Mouse (Mus musculus): ENCODE measurements around the gene Fam102a. TPM values are rescaled to one million over a fixed set of nuclear protein-coding genes. Genes with fewer than 3 reads are reported as not detected.

Fam102a gene
- polyA plus RNA-seq, 2 experiments, result 0.88 to 0.91 TPM

DNA sequence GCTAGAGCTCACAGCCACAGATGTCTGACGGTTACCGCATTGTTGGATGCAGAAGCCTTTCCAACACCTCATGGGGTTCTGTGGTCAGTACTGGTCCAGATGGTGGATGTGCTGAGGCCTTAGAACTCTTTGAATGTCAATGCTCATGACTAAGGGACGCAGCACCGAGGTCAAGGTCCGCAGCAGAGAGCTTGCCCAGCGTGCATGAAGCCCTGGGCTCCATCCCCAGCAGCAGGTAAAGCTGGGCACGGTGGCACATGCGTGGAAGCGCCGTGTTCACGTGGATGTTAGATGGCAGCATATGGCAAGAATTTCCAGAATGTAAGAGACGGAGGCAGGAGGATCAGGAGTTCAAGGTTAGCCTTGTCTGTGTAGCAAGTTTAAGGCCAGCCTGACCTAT, 9.3 kb upstream of the Fam102a start:
- no peak overlapping the region for H3K27ac ChIP-seq
- H3K27me3 ChIP-seq (ENCODE audit: control insufficient read depth, insufficient read depth, low read length), result no peaks in the 10 kb centered on the region
- no peak for TF ChIP-seq EP300 (IDR thresholded peaks at IDR 0.05; ENCODE audit: low read depth)
- TF ChIP-seq CTCF (IDR thresholded peaks at IDR 0.05; ENCODE audit: low read depth), result no peak
- H3K9me3 ChIP-seq (ENCODE audit: control insufficient read depth, low read length), result no peaks in the 10 kb centered on the region
- ATAC-seq (ENCODE audit: insufficient read depth) (no peak), DNase-seq (ENCODE audit: low read depth in 3 of 3, low spot score in 3 of 3) (no peak)
- WGBS (ENCODE audit: insufficient replicate concordance), result 79% methylated on average over 12 of the region's 12 CpGs
- H3K4me2 ChIP-seq (ENCODE audit: low read depth), result no peak overlapping the region
- no peak overlapping the region for H3K4me3 ChIP-seq (ENCODE audit: insufficient read depth in 1 of 2, low read depth in 2 of 2, low read length in 2 of 2)
- H3K9ac ChIP-seq (replicated peaks), result no peak overlapping the region
- 0 out of 4 replicates have a peak, but pooled peaks cover 0 to 2% of the 10 kb centered on the region in 2 experiments for H3K4me1 ChIP-seq (replicated peaks; ENCODE audit: control insufficient read depth in 2 of 2, insufficient read depth in 2 of 2, low read length in 1 of 2)
- H3K36me3 ChIP-seq (replicated peaks; ENCODE audit: control insufficient read depth, insufficient read depth, low read depth), result no peaks in the 10 kb centered on the region

DNA sequence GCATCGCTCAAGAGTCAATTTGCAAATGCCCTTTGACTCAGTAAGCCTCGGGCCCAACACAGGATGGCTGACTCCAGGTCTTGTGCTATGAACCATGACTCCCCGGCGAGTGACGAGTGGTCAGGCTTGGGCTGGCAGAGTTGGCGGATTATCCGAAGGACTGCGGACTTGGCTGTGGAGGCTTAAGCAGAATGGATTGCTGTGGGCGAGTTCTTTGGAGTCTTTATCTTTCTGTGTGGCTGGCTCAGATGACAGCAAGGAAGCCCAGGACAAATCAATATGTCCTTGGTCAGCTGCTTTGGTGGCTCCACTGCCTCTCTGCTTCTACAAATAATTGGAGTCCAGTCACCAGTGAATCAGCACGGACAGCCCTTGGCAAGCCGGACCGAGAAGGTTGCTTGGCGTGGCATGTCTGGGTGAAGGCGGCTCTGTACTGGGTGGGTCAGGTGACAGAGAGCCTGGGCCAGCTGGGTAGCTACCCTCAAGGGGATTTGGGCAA, 7.6 kb upstream of the Fam102a start:
- Histone ChIP-seq H3K4me2 (ENCODE audit: low read depth) (no peak overlapping the region), H3K4me3 (ENCODE audit: insufficient read depth in 1 of 2, low read depth in 2 of 2, low read length in 2 of 2) (no peak overlapping the region), H3K36me3 (replicated peaks; ENCODE audit: control insufficient read depth, insufficient read depth, low read depth) (no peaks in the 10 kb centered on the region), H3K9me3 (ENCODE audit: control insufficient read depth, low read length) (no peaks in the 10 kb centered on the region), H3K9ac (replicated peaks) (no peak overlapping the region), H3K27me3 (ENCODE audit: control insufficient read depth, insufficient read depth, low read length) (no peaks in the 10 kb centered on the region), H3K4me1 (replicated peaks; ENCODE audit: control insufficient read depth in 2 of 2, insufficient read depth in 2 of 2, low read length in 1 of 2) (0 out of 4 replicates have a peak, but pooled peaks cover 0 to 2% of the 10 kb centered on the region in 2 experiments), H3K27ac (no peak overlapping the region)
- ATAC-seq (ENCODE audit: insufficient read depth) (no peak), DNase-seq (ENCODE audit: low read depth in 3 of 3, low spot score in 3 of 3) (no peak)
- TF ChIP-seq EP300 (IDR thresholded peaks at IDR 0.05; ENCODE audit: low read depth) (no peak), CTCF (IDR thresholded peaks at IDR 0.05; ENCODE audit: low read depth) (no peak)
- 74% methylated on average over 14 of the region's 14 CpGs for WGBS (ENCODE audit: insufficient replicate concordance)

DNA sequence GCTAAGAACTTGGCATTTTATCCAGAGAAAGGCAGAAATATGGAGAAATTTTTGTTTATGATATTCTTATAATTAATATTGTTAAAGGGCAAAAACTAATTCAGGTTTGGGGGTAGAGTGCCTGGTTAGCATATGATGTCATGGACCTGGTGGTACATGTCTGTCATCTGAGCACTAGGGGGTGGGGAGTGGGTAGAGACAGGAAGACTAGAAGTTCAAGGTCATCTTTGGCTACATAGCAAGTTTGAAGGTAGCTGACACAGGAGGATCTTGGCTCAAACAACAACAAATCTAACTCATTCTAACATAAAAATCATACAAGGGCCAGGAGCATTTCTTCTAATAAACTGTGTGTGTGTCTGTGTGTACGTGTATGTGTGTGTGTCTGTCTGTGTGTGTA, 6.8 kb upstream of the Fam102a start:
- Histone ChIP-seq H3K4me1 (replicated peaks; ENCODE audit: control insufficient read depth in 2 of 2, insufficient read depth in 2 of 2, low read length in 1 of 2) (0 out of 4 replicates have a peak, but pooled peaks cover 0 to 2% of the 10 kb centered on the region in 2 experiments), H3K9ac (replicated peaks) (no peak overlapping the region), H3K36me3 (replicated peaks; ENCODE audit: control insufficient read depth, insufficient read depth, low read depth) (no peaks in the 10 kb centered on the region), H3K4me2 (ENCODE audit: low read depth) (no peak overlapping the region), H3K9me3 (ENCODE audit: control insufficient read depth, low read length) (no peaks in the 10 kb centered on the region), H3K4me3 (ENCODE audit: insufficient read depth in 1 of 2, low read depth in 2 of 2, low read length in 2 of 2) (no peak overlapping the region), H3K27me3 (ENCODE audit: control insufficient read depth, insufficient read depth, low read length) (no peaks in the 10 kb centered on the region), H3K27ac (no peak overlapping the region)
- TF ChIP-seq CTCF (IDR thresholded peaks at IDR 0.05; ENCODE audit: low read depth), result no peak
- TF ChIP-seq EP300 (IDR thresholded peaks at IDR 0.05; ENCODE audit: low read depth), result no peak
- no peak for DNase-seq (ENCODE audit: low read depth in 3 of 3, low spot score in 3 of 3)
- no peak for ATAC-seq (ENCODE audit: insufficient read depth)
- WGBS (ENCODE audit: insufficient replicate concordance), result 73% methylated on average over 1 of the region's 1 CpGs

DNA sequence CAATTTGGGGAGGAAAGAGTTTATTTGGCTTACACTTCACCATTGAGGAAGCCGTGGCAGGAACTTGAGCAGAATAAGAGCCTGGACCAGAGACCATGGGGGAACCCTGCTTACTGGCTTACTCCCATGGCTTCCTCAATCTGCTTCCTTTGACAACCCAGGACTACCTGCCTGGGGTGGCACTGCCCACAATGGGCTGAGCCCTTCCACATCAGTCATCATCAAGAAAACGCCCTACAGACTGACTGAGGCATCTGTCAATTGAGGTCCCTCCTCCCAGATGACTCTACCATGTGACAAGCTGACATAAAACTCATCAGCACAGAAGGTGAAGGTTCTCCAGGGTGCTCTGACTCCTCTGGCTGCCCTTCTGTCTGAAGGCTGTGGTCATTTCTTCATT, 4.7 kb upstream of the Fam102a start:
- 30% methylated on average over 2 of the region's 2 CpGs for WGBS (ENCODE audit: insufficient replicate concordance)
- DNase-seq (ENCODE audit: low read depth in 3 of 3, low spot score in 3 of 3) (no peak), ATAC-seq (ENCODE audit: insufficient read depth) (no peak)
- no peak overlapping the region for H3K4me2 ChIP-seq (ENCODE audit: low read depth)
- H3K9me3 ChIP-seq (ENCODE audit: control insufficient read depth, low read length), result no peaks in the 10 kb centered on the region
- no peaks in the 10 kb centered on the region for H3K36me3 ChIP-seq (replicated peaks; ENCODE audit: control insufficient read depth, insufficient read depth, low read depth)
- no peak overlapping the region for H3K4me3 ChIP-seq (ENCODE audit: insufficient read depth in 1 of 2, low read depth in 2 of 2, low read length in 2 of 2)
- peaks cover 0 to 8% of the 10 kb centered on the region in 2 experiments; a peak in 3 of 4 replicates for H3K4me1 ChIP-seq (replicated peaks; ENCODE audit: control insufficient read depth in 2 of 2, insufficient read depth in 2 of 2, low read length in 1 of 2)
- H3K9ac ChIP-seq (replicated peaks), result no peak overlapping the region
- TF ChIP-seq CTCF (IDR thresholded peaks at IDR 0.05; ENCODE audit: low read depth), result no peak
- TF ChIP-seq EP300 (IDR thresholded peaks at IDR 0.05; ENCODE audit: low read depth), result no peak
- H3K27ac ChIP-seq, result no peak overlapping the region
- H3K27me3 ChIP-seq (ENCODE audit: control insufficient read depth, insufficient read depth, low read length), result peaks cover 7% of the 10 kb centered on the region

DNA sequence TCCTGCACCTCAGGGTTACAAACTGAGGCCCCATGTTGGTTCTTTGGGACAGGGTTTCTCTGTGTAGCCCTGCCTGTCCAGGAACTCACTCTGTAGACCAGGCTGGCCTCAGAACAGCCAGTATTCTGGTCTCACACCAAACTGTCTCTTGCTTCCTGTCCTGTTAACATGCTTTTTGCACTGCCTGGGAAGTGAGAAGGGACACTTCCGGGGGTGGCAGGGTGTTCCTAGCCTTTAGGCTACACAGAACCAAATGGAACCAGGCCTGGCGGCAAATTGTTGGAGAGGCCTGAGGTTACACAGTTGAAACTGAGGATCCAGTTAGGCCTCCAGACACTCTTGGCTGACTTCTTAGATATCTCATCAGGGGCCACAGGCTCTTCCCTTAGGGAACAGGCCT, 2.0 kb upstream of the Fam102a start:
- DNase-seq (ENCODE audit: low read depth in 3 of 3, low spot score in 3 of 3), result no peak
- Histone ChIP-seq H3K36me3 (replicated peaks; ENCODE audit: control insufficient read depth, insufficient read depth, low read depth) (no peaks in the 10 kb centered on the region), H3K4me1 (replicated peaks; ENCODE audit: control insufficient read depth in 2 of 2, insufficient read depth in 2 of 2, low read length in 1 of 2) (peaks cover 0 to 11% of the 10 kb centered on the region in 2 experiments; a peak in 3 of 4 replicates), H3K9me3 (ENCODE audit: control insufficient read depth, low read length) (no peaks in the 10 kb centered on the region), H3K4me2 (ENCODE audit: low read depth) (no peak overlapping the region), H3K4me3 (ENCODE audit: insufficient read depth in 1 of 2, low read depth in 2 of 2, low read length in 2 of 2) (no peak overlapping the region), H3K9ac (replicated peaks) (no peak overlapping the region), H3K27me3 (ENCODE audit: control insufficient read depth, insufficient read depth, low read length) (peaks cover 32% of the 10 kb centered on the region), H3K27ac (no peak overlapping the region)
- WGBS (ENCODE audit: insufficient replicate concordance), result 63% methylated on average over 2 of the region's 2 CpGs
- ATAC-seq (ENCODE audit: insufficient read depth), result no peak
- TF ChIP-seq EP300 (IDR thresholded peaks at IDR 0.05; ENCODE audit: low read depth), result no peak
- TF ChIP-seq CTCF (IDR thresholded peaks at IDR 0.05; ENCODE audit: low read depth), result no peak

Data from liver, embryonic 14.5 days (tissue).